Mouse (Mus musculus) liver, postnatal 0 days (tissue): ENCODE measurements around the gene Ano10.

Experiments
- CTCF ChIP-seq: sonication (generic); IDR thresholded peaks from 2 replicates; pipeline ENCODE4 v1.5.1; 2016; ENCODE audit warnings: antibody characterized with exemption, low read depth
- EP300 ChIP-seq: IDR thresholded peaks from 2 replicates; pipeline ENCODE4 v1.6.1; 2016; ENCODE audit warnings: antibody characterized with exemption, low read depth, mild to moderate bottlenecking

DNA sequence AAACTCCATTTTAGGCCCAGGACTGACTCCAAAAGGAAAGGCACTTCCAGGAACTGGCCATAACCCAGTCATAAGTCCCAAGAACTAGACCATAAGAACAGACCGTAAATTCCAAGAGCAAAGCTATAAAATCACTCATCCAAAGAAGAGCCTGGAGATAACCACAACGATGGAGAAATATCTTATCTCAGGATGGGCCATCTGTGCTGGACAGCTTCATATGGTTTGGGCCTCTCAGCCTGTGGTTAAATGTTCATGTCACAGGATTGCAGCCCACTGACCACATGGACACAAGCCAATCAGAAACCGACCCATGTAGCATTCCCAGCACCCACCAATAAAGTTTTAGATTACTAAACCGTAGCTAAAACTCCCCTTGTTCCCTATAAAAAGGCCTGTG, 18.1 kb downstream of the Ano10 start:
- TF ChIP-seq EP300, result no peak
- TF ChIP-seq CTCF, result no peak
